Mouse (Mus musculus): ENCODE measurements at regions not wholly inside any gene's neighbourhood (a gene's known extent, or its start where the extent isn't known, plus 50 kb on each side); places are given as distances from the start of the nearest gene placed in this dataset.

- no peak for ATAC-seq (replicated peaks; ENCODE audit: low FRiP score, poor library complexity, severe bottlenecking)
Observed at GRCm38 (mm10) chr10:96934661-96935060, 317.9 kb downstream of the Btg1 start.

DNA sequence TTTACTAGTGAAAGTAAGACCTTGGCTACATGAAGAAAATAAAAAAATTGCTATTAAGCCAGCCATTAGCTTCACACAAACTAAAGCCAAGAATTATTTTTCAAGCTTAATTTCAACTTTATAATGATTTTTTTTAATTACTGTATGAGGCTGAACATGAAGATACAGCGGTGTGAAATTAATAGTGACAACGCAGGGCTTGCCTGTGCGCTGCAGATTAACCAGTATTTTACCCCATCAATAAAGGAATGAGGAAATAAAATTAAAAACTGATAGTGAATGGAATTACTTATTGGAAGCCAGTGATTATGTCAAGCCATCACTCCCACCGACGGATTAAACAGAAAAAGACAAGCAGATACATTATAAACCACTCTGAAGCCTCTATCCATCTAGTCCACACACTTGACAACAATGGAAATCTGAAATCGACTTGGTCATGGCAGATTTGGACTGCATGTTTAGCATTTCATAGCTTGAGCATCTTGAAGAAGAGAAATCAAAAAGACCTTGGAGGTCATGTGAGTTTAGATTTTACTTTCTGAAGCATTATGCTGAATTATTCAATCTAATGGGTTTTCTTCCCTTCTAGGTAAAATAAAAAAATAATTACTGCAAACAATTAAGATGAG is 324.2 kb downstream of the Btg1 start:
- no peak for ATAC-seq (replicated peaks; ENCODE audit: low FRiP score, poor library complexity, severe bottlenecking)

DNA sequence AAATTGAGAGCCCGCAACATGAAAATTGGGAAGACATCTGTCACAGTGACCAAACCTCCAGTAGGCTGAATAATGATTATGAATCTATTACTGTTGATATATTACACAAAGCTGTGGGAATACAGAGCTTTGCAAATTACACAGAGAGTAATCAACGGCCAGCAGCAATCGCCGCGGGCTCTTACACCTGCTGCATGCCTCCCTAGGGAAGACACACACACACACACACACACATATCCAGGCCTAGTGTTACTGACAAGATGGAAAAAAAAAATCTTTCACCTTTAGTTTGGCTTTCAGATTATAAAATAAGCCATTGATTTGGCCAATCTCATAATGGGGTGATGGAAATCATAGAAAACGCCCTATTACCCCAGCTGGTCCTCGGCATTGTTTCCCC is 327.4 kb downstream of the Btg1 start:
- no peak for ATAC-seq (replicated peaks; ENCODE audit: low FRiP score, poor library complexity, severe bottlenecking)

GRCm38 (mm10) chr10:96947971-96948370 is 331.2 kb downstream of the Btg1 start:
- no peak for ATAC-seq (replicated peaks; ENCODE audit: low FRiP score, poor library complexity, severe bottlenecking)

DNA sequence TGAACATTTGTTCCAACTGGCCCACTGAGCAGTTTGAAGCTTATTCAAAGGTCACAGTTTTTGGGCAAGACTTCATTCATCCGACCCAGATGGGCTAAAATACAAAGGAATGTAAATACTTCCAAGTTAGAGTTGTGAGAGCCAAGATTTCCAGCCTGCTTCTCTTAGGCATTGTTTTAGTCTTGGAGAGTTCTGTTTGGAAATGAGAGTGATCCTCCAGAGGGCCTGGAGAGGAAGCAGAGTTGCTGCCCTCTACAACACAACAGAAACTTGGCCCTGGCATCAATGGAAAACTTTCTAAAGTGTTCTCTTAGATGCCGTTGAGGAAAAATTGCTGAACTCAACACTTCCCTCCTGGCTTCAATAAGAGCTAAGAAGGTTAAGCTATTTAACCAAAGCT is 332.1 kb downstream of the Btg1 start:
- ATAC-seq (replicated peaks; ENCODE audit: low FRiP score, poor library complexity, severe bottlenecking): no peak

- ATAC-seq (replicated peaks; ENCODE audit: low FRiP score, poor library complexity, severe bottlenecking): no peak
Observed at GRCm38 (mm10) chr10:96955036-96955775, 338.4 kb downstream of the Btg1 start.

GRCm38 (mm10) chr10:96955776-96956448 is 339.1 kb downstream of the Btg1 start:
- no peak for ATAC-seq (replicated peaks; ENCODE audit: low FRiP score, poor library complexity, severe bottlenecking)

DNA sequence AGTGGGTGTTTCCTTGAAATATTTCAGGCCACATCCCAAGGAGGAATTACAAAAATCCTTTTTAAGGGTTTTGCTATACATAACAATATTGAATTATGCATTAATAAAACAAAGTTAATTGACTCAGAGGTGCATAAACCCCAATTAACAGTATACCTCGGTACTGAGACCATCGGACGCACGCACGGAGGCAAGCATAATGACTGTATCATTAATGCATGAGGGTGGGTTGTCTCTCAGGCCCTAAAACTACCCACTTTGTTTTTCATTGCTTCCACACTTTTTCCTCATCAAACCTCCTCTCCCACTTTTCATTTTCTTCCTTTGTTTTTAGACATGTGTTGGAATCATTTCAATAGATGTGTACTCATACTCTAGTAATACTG is 339.6 kb downstream of the Btg1 start:
- ATAC-seq (replicated peaks; ENCODE audit: low FRiP score, poor library complexity, severe bottlenecking): no peak

DNA sequence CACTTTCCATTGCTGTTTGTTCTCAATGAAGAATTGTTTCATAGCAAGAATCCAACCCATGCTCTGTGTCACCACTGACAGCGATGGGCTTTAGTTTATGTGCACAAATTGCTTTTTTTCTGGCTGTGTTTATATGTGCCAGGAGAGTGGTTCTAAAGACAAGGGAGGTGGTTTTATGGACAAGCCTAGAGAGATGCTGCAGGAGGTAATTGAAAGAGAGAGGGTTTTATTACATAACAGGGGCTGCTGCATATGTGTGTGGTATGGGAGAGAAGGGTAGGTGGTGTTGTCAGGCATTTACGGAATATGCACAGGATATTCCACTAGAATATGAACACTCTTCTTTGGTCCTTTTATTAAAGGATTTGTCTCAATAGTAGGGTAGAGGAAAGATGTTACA is 340.2 kb downstream of the Btg1 start:
- no peak for ATAC-seq (replicated peaks; ENCODE audit: low FRiP score, poor library complexity, severe bottlenecking)

DNA sequence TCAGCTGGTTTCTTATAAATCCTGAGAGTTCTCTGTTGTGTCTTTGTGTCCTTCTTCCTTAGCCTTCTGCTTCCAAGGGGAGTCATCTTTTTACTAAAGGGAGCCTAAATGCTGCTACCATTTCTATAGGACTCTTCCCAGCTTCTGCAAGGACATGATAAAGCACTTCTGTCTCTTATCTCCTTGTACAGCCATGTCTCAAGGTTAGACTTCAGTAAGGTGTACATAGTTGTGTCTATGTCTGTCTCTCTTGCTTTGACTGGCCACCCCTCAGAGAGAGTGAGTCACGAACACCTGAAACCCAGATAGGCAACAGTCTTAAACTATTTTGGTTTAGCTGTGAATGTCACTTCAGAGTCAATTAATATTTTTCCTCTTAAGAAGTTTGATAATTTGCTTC is 353.0 kb downstream of the Btg1 start:
- no peak for ATAC-seq (replicated peaks; ENCODE audit: low FRiP score, poor library complexity, severe bottlenecking)

- no peak for ATAC-seq (replicated peaks; ENCODE audit: low FRiP score, poor library complexity, severe bottlenecking)
Observed at GRCm38 (mm10) chr10:96970737-96971136, 353.9 kb downstream of the Btg1 start.

DNA sequence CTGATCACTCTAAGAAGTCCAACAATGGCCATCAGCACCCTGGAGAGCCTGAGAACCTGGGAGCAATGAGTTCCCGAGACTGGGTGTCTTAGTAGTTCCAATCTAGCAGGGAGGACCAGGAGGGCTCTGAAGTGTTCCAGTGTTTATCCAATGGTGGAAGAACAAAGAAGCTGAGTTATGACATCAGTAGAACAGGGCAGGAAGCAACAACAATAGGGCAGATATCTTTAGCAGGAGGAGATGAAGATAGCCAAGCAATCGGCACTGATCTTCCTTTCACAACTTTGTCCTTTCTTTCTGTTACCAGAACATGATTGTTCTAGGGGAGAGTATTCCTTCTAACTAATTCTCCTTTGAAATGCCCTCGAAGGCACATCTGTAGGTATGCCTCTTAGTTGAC is 355.0 kb downstream of the Btg1 start:
- no peak for ATAC-seq (replicated peaks; ENCODE audit: low FRiP score, poor library complexity, severe bottlenecking)

GRCm38 (mm10) chr10:96974326-96974977 is 357.6 kb downstream of the Btg1 start:
- no peak for ATAC-seq (replicated peaks; ENCODE audit: low FRiP score, poor library complexity, severe bottlenecking)

DNA sequence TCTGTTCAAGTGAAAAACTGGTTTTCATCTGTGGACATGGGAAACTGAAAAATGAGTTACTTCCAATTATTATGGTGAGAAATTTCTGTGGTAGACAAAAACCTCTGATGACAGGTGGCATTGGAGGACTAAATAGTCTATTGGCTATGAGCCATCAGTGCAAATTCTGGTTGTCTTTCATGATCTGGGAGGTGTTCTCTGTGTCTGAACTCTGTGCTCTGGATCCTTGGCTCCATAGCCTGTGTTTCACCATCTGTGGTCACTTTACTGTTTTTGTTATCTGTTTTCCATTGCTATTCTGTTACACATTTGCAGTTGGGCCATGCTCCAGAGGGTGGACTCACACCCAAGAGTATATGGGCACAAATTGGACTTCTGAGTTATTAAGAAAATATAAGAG is 359.9 kb downstream of the Btg1 start:
- ATAC-seq (replicated peaks; ENCODE audit: low FRiP score, poor library complexity, severe bottlenecking): no peak

DNA sequence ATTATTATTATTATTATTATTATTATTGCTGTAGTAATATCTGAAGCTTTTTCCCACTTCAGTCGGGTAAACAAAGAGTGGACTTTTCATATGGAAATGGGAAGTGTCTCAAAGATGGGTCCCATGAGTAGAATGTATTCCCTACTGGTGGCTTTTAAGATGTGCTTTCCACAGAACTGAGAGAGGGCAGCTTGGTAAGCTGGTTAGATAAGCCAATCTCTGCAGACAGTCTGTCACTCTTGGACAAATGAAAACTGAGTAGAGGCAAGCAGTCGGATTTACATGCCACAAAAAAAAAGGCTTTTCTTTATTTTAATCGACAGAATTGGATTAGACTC is 363.7 kb downstream of the Btg1 start:
- ATAC-seq (replicated peaks; ENCODE audit: low FRiP score, poor library complexity, severe bottlenecking): no peak

DNA sequence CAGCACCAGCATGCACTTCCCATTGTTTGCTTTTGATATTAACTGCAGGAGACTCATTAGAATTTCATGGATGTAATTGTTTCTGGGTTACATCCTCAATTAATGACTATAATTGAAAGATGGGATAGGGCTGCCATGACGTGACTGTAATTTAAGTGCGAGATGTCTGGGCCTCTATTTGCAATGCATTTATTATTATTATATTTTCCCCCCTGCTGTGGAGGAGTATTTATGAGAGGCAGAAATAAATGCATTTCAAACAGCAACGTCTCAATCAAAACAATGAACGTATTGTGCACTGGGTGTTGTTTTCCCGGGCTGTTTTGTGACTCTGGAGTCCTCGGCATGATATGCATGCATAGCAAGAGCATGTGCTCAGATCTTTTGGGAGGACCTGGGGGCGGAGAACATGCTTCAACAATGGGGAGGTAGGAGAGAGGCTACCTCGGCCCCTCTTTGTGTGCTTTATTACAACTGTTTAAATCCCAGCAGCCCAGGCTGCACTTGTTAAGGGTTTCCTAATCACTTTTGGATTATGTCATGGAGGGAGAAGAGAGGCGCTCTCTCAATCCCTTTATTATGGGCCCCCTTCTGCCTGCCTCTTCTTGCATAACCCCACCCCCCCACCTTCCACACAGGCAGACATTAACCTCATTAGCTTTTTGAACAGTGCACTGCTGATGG is 364.2 kb downstream of the Btg1 start:
- ATAC-seq (replicated peaks; ENCODE audit: low FRiP score, poor library complexity, severe bottlenecking): no peak

GRCm38 (mm10) chr10:96981516-96981869 is 364.7 kb downstream of the Btg1 start:
- no peak for ATAC-seq (replicated peaks; ENCODE audit: low FRiP score, poor library complexity, severe bottlenecking)

DNA sequence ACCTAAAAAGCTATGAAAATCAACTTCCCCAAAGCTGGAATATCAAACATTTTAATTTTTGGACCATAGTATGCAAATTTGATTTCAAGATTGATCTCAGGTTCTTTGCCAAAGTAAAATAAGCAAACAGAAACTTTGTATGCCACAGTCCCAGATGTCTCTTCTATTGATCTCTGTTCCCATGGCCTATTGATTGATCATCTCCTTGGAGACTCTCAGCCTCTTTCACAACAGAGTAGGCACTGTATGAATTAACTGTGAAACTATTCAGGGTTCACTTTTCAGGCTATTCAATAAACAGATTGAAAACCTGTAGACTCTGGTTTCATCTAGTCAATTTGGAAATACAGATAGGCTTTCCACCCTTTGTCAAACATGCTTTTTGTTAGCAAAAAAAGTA is 384.1 kb downstream of the Btg1 start:
- no peak for ATAC-seq (replicated peaks; ENCODE audit: low FRiP score, poor library complexity, severe bottlenecking)

DNA sequence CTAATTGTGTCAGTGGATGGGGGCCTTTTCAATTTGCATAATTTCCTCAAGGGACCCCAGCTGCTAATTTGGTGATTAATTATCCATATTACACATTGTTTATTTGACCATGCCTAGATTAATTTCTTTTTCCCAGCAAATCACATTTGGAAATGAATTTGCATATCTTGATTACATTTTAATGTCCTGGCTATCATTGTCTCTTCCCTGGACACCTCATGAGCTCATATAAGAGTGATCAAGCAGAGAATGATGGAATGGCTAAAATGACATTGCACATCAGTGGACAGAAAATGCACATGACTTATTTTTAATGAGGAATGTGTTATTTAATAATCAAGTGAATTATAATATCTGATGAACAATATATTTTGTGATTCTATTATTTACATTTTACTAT is 392.1 kb downstream of the Btg1 start:
- ATAC-seq (replicated peaks; ENCODE audit: low FRiP score, poor library complexity, severe bottlenecking): no peak

DNA sequence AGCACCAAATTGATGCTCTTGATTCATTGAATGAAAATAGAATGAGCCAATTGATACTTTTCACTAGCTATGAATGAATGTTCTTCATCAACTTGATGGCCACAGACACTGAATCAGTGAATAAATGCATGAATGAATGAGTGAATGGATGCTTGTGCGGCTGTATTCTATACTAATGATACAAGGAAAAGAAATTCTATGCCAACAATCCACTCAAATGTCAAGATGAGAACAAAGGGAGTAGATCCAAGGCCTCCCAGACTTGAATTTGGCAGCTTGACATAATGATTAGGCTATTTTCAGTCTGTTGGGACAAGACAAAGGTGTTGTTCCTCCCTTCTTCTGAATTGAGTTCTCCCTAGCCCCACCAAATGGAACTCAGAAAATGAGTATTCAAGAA is 393.1 kb downstream of the Btg1 start:
- no peak for ATAC-seq (replicated peaks; ENCODE audit: low FRiP score, poor library complexity, severe bottlenecking)

- no peak for ATAC-seq (replicated peaks; ENCODE audit: low FRiP score, poor library complexity, severe bottlenecking)
Observed at GRCm38 (mm10) chr10:97018641-97019040, 401.8 kb downstream of the Btg1 start.

Data from erythroid progenitor cell, adult 5-6 weeks (primary cell).